ENCODE assay signal across 7 mouse cellular contexts in the genomic region with DNA sequence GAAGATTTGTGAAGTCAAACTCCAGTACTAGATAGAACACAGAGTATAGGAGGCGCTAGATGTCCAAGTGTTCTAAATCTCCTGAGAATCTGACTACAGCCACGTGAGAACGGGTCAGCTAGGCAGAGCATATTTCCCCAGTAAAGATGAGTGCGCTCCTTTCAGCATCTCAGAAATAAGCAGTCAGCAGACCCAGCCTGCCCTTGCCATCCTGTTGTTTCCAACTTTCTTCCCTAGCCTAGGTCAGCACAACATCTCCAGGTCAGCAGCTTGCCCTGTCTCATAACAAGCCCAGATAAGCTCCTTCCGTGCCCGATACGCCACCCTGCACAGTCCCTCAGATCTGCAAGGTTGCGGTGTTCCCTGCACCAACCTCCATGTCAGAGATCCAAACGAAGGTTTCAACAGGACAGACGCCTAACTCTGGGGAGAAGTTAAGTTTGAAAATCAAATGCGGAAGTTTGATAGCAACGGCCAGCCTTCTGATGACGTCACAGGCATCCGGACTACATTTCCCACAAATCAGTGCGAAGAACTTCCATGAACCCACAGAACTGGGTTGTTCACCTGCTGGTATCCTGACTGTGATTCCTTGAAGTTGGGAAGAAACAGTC. TPM values are rescaled to one million over a fixed set of nuclear protein-coding genes. Genes with fewer than 3 reads are reported as not detected.
A peak's percentile ranks its signal among the peaks of the same experiment; 100 is the strongest.
DNase-seq lines count a peak whose midpoint lies in the region; ATAC-seq lines count a peak whose summit lies in the region.

A gene (minus strand): TSS at position 406 of the 614 bp plus-strand sequence.
A gene (minus strand): TSS at position 475 of the 614 bp plus-strand sequence.

- WGBS in intestine, embryonic 15.5 days: under 1% methylated on average over 15 of the region's 15 CpGs
- WGBS in midbrain, embryonic 10.5 days: under 1% methylated on average over 15 of the region's 15 CpGs

- DNase-seq in adrenal gland, adult 2 months: peak; percentile 92
- peak; percentile 80 for DNase-seq in embryo, embryonic 11.5 days (ENCODE audit: low read depth, low spot score)
- DNase-seq in gastrocnemius, postnatal 36 days: peak; percentile 76 to 85
- peak; percentile 92 to 95 for DNase-seq in left cerebral cortex, postnatal 25 days (ENCODE audit: low spot score in 2 of 2)
- DNase-seq in midbrain, embryonic 10.5 days (ENCODE audit: low spot score): peak; percentile 81
- DNase-seq in right cerebral cortex, postnatal 4 days: peak; percentile 75

- peak; percentile 97 for ATAC-seq in intestine, embryonic 15.5 days

- H3K4me1 ChIP-seq in intestine, embryonic 15.5 days (replicated peaks): no peaks in the 10 kb centered on the region
- peaks cover 14% of the 10 kb centered on the region for H3K4me1 ChIP-seq in midbrain, embryonic 10.5 days

- intact Hi-C loops in gastrocnemius, postnatal 36 days (cut with DNase I): no loop called here
- intact Hi-C loops in left cerebral cortex, postnatal 25 days (cut with DNase I): loop anchor here (1.0 kb wide), 2 partner anchors 54 to 252 kb away; a partner anchor contains a TSS

- H3K27me3 ChIP-seq in intestine, embryonic 15.5 days (replicated peaks): no peaks in the 10 kb centered on the region
- H3K27me3 ChIP-seq in midbrain, embryonic 10.5 days (ENCODE audit: low read depth, poor library complexity, severe bottlenecking): no peaks in the 10 kb centered on the region

- H3K9me3 ChIP-seq in intestine, embryonic 15.5 days: no peaks in the 10 kb centered on the region
- H3K9me3 ChIP-seq in midbrain, embryonic 10.5 days (replicated peaks): no peaks in the 10 kb centered on the region

- peak within 1 kb of the TSS; percentile 72 for H3K4me3 ChIP-seq in intestine, embryonic 15.5 days (replicated peaks)
- H3K4me3 ChIP-seq in midbrain, embryonic 10.5 days: peak within 1 kb of the TSS; percentile 81

- no peaks in the 10 kb centered on the region for H3K36me3 ChIP-seq in intestine, embryonic 15.5 days
- no peaks in the 10 kb centered on the region for H3K36me3 ChIP-seq in midbrain, embryonic 10.5 days

- peak within 1 kb of the TSS; percentile 73 for H3K4me2 ChIP-seq in intestine, embryonic 15.5 days (replicated peaks)

- peak within 1 kb of the TSS; percentile 62 for H3K9ac ChIP-seq in intestine, embryonic 15.5 days

- H3K27ac ChIP-seq in intestine, embryonic 15.5 days: peak within 1 kb of the TSS; percentile 51; the same call in 1 of the 2 replicates
- peak within 1 kb of the TSS; percentile 82 for H3K27ac ChIP-seq in midbrain, embryonic 10.5 days (replicated peaks)

RNA-seq across cellular contexts. Expression of the first gene that starts in this region (rescaled TPM):
- 1 to 10 TPM; 1.2 to 1.8 TPM for total RNA-seq in adrenal gland, adult 2 months (2021)
- not detected in 2 replicates for polyA plus RNA-seq in adrenal gland, adult 2 months (2012; rRNA removed)
- not detected for total RNA-seq in gastrocnemius, postnatal 36 days (2021)
- polyA plus RNA-seq in intestine, embryonic 15.5 days (2015; fragmentation: Nextera tagmentation; extraction: Ambion mirVana): 0.38 TPM in 1 of 2 replicates, not detected in the other
- total RNA-seq in left cerebral cortex, postnatal 25 days (2021): 1 to 10 TPM; 1.0 to 1.1 TPM
- not detected in 2 replicates for polyA plus RNA-seq in midbrain, embryonic 10.5 days (2016; fragmentation: Nextera tagmentation; extraction: Ambion mirVana)

RNA-seq across cellular contexts. Expression of the second gene that starts in this region (rescaled TPM):
- 1 to 10 TPM; 2.6 to 2.8 TPM for total RNA-seq in adrenal gland, adult 2 months (2021)
- 0.04 and 0.06 TPM in 2 replicates for polyA plus RNA-seq in adrenal gland, adult 2 months (2012; rRNA removed)
- 1 to 10 TPM in 1 of 2 experiments, under 1 TPM in 1; 0.62 to 1.0 TPM for total RNA-seq in gastrocnemius, postnatal 36 days (2021)
- 1.0 and 1.2 TPM in 2 replicates for polyA plus RNA-seq in intestine, embryonic 15.5 days (2015; fragmentation: Nextera tagmentation; extraction: Ambion mirVana)
- under 1 TPM; 0.85 to 0.89 TPM for total RNA-seq in left cerebral cortex, postnatal 25 days (2021)
- polyA plus RNA-seq in midbrain, embryonic 10.5 days (2016; fragmentation: Nextera tagmentation; extraction: Ambion mirVana): 0.97 and 1.0 TPM in 2 replicates

Comparison
In these comparisons a context has a peak if more than half of its experiments do, and no peak if none do; other contexts are left out.
1. Peak in every context shown above with its lines: DNase-seq, ATAC-seq, H3K4me3 ChIP-seq and H3K27ac ChIP-seq.